Mouse (Mus musculus) 416B (cell line): ENCODE data around the gene Tmprss3.

Experiments used
- DNase-seq: peaks from one replicate; pipeline ENCODE4 v3.0.0; 2011; ENCODE audit warnings: low read depth

Tmprss3 gene

DNA sequence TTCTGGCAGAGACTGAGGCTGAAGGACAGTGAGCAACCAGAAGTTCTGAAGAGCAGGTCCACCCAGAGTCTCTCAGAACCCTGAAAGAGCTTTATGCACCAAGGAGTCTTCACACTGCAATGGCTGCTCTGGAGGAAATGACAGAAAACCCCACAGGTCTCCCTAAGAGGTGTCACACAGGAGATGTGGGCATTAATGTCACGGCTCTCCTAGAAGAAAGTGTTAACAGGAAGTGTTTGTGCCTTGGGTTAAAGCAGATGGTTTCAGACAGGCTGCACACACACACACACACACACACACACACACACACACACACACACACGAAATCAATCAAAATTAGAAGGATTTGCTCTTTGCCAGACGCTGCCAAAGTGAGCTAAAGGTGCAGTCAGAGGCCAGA lies 62.5 kb downstream of the Tmprss3 start:
- DNase-seq = no peak

DNA sequence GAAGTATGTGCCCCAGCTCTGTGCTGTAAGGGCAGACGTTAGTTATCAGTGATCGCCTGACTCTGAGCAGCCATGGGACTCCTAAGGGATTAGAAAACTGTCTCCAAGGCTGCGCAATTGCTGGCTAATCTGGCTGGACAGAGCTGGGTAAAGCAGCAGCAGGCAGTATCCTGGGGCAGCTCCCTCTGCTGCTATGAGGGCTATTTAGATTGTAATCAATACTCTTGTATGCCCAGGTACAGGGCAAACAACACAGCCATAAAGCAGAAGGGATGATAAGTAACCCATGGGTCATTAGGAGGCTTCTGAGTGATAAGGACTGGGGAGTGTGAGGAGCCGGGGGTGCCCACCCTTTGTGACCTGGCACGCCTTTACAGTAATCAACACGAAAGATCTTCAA lies 63.9 kb downstream of the Tmprss3 start:
- no peak for DNase-seq

DNA sequence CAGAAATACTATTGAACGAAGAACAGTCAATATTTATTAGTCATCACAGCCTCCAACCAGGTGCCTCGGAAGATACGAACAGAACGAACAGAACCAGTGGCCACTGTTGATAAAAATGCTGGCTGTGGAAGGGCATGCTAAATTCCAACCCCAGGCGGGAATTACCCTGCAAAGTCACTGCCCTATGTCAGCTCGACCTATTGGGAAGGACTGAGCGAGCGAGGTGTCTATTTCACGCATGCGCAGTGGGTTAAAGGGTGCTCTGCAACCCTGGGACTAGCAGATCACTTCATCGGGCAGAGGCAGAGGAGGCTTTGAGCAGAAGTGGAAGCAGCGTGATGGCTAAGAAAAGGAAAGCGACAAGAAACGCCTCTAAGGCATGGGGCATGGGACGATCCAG lies 65.0 kb downstream of the Tmprss3 start:
- DNase-seq = no peak

DNA sequence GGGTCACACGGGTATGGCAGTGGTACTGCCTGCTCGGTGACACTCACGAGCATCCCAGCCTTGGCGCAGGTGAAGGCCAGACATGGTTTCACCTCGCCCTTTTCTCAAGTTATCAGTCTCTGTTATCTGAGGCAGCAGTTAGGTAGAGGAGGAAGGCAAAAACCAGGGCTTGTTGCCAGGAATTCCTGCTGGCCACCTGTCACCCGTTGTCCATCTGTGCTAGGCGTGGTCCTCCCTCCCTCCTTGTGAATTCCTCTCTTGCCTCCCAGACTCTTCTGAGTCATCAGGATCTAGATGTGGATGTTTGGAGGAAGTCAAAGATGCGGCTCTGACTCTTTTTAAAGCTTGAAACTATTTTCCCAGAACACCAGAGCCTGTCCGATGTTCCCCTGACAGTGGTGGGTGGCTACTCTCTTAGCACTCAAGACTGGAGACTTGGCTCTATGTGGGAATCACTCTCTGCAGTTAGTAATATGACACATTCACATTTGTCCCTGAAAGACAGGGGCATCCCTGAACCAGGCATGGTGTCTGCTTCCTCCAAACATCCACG lies 67.4 kb downstream of the Tmprss3 start:
- DNase-seq = no peak

DNA sequence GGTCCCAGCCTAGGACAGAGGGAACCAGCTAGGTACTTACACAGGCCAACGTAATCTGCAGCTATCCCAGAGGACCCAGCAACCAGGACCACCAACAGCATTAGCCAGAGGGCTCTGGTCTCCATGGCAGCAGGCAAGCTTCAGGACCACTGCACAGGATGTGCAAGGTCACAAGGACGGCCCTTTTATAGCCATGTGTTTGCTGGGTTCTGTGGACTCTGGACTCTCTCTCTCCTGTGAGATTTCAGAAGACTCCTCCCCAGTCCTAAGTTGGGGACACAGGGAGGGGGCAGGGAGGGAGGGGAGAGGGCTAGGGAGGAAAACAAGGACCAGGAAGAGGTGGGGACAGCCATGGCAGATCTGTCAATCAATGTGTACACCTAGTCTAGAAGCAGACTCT lies 69.3 kb downstream of the Tmprss3 start, which contains the start of gene Tff3:
TSS of gene Tff3 (minus strand) at position 195 of the 400 bp plus-strand sequence.
- no peak for DNase-seq
